Mouse (Mus musculus) CD8-positive naive resting alpha-beta T cell, adult 2 months (primary cell): ENCODE results near the gene Tprn.

ENCODE experiments used
- DNase-seq, 2 experiments: peaks; one replicate each; pipeline ENCODE4 v3.0.0; 2022; ENCODE audit warnings: low read depth in 2 of 2, low spot score in 2 of 2

Tprn gene

GRCm38 (mm10) chr2:25262291-25262767, at the start of gene Tprn:
Gene Tprn, plus strand, starts transcription at chr2:25262618.
- DNase-seq, result peak; percentile 88 to 89

DNA sequence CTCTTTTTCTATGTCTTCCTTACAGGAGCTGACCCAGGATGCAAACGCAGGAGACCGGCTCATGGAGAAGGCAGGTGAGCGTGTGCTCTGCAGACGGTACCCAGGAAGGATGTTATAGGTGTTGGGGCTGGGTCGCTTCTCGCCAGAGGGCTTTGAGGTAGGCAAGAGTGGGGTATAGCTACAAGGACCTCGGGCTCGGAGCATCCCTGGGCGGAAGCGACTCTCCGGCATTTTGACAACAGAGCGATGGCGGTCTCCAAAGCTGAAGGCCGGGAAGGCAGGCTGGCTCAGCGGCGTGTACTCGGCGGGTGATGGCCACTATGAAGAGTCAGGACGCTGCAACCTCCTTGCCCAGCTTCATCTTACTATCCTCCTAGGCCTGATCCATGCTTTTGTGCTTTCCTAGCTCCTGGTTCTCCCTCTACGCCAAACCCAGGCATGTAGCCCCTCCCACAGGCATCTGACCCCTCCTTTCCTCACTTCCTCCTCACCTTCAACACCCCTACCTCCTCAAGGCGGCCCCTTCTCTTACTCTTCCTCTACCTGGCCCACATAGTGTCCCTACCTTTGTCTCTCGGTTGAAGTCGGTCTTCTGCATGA, 49.1 kb upstream of the Tprn start:
- DNase-seq, result no peak

GRCm38 (mm10) chr2:25214444-25214843, 48.0 kb upstream of the Tprn start, which contains the start of gene Stpg3:
Gene Stpg3, minus strand, starts transcription at chr2:25214637.
- DNase-seq, result no peak

- no peak for DNase-seq
These were observed 44.8 kb upstream of the Tprn start for GRCm38 (mm10) chr2:25217666-25218065.

DNA sequence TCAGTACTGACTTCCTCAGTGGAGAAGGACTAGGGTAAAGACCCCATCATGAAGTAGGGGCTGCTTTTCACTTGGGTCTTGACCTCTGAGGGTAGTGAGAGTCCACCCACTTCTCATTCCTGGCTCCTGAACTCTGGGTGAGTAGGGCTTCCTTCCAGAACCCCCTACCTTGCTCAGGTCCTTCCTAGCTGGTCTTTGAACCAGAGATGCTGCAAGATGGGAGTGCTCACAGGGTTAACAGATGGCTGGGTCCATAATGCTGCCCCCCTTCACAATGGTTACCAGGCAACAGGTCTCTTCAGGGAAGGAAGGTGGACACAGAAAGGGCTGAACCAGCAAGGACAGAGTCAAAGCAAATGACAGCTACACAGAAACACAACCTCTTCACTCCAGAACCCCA, 44.0 kb upstream of the Tprn start, which contains the start of gene Fam166a:
Gene Fam166a (plus strand): TSS at position 301 of the 400 bp plus-strand sequence.
- DNase-seq, result no peak

- DNase-seq, result no peak
These were observed 41.1 kb upstream of the Tprn start for GRCm38 (mm10) chr2:25221331-25221772.

DNA sequence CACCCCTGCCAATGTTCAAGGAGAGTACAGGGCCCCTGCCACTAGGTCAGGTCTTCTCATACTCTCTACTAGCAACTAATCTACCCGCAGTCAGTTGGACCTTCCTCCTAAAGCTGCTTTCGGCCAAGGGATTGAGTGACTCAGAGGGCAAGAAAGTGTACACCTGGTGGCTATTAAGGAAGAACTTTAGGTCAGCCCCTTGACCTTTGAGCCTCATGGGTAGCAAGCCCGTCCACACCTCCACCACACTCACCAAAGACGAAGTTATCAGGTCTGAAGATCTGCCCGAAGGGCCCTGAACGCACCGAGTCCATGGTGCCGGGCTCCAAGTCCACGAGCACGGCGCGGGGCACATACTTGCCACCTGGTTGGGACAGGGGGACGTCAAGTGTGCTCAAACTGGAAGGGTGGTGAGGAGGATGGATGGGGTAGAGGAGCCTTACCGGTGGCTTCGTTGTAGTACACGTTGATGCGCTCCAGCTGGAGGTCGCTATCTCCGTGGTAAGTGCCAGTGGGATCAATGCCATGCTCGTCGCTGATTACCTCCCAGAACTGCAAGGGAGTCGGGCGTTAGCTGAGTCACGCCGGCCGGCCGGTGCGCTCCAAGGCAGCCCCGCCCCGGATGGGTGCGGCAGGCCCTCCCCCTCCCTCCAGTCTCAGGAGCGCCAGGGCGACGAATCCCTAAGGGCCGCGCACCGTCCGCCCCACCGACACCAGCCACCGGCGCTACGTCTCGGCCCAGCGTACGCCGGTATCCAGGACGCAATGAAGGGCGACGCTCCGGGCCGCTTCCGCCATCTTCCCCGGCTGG, 38.5 kb upstream of the Tprn start:
- DNase-seq, result peak in 1 of 2 experiments; percentile 59

GRCm38 (mm10) chr2:25224492-25224765, 38.0 kb upstream of the Tprn start, which contains the start of gene Tubb4b:
Gene Tubb4b, minus strand, starts transcription at chr2:25224702.
- no peak for DNase-seq

DNA sequence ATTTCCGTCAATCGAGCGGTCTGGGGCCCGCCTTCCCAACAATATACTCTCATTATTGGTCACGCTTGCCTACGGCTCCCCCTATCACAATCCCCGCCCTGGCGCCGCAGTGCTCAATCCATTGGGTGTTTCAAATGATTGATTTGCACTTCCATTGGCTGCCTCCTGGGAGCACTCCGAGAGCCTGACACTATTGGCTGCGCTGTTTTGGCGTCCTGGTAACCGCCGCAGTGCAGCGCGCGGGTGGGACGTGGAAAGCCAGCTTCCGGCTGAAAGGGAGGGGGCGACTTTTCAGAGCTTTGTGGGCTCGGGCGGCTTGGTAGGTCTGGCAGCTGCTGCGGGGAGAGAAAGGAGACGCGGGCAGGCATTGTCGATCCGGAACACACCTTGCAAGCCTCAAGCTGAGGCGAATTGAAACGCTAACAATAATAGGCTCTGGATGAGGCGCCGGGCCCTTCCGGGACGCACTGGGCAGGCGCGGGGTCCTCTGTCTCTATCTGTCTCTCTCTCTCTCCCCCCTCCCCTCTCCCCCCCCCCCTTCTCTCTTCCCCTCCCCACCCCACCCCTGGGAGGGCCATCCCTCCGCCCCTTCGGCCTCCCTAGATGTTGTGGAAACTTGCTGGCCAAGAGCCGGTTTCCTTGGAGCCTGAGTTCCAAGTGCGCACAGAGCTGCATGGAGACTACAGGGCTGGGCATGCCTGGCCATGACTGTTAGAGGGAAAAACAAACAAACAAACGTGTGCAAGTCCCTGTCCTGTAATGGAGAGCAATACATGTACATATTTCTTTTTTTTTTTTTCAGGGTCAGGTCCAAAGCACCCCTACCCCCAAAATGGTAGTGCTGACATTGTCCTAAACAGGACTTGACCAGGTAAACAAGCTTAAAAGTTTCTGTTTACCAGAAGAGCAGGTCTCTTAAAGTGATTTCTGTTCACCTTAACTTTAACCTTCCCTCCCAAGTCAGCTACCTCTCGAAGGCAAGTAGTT, 37.4 kb upstream of the Tprn start:
- DNase-seq, result peak; percentile 97 to 99

DNA sequence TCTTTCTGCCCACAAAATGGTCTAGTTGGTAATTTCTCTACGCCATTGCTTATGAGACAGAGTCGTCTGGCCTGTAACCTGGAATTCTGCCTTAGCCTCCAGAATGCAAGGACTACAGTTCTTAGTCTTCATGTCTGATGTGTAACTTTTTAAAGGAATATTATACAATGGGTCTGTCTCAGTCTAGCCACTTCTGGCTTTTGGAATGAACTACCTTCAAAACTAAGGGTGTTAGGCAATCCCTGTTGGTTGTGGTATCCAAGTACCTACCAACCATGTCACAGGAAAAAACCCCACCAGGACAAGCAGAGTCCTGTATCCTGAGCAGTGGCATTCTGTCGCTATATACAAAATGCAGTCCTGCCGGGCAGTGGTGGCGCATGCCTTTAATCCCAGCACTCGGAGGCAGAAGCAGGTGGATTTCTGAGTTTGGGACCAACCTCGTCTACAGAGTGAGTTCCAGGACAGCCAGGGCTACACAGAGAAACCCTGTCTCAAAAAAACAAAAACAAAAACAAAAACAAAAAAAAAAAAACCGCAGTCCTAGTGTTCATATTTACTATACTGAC, 36.5 kb upstream of the Tprn start:
- no peak for DNase-seq

DNA sequence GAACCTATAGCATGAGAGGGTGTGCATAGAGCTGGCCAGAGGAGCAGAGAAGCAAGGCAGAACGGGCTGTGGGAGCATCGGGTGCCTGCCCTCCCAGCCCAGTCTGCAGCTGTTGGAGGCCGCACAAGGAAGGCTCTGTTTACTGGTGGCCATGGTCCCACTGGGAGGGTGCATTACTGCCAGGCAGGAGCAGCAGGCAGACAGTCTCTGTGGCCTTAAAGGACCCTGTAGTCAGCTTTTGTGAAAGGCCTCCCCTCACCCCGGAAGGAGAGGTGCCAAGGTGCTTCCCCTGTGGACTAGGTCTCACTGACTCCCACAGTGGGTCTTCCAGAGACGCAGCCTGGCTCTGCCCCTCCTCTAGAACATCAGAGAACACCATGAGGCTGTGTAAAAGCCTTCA, 35.6 kb upstream of the Tprn start:
- DNase-seq, result no peak

- DNase-seq, result no peak
These were observed 35.0 kb upstream of the Tprn start for GRCm38 (mm10) chr2:25227406-25227805.

GRCm38 (mm10) chr2:25228431-25228889, 34.0 kb upstream of the Tprn start:
- peak; percentile 79 to 87 for DNase-seq

GRCm38 (mm10) chr2:25228995-25229530, 33.4 kb upstream of the Tprn start:
- DNase-seq, result no peak

- no peak for DNase-seq
These were observed 32.8 kb upstream of the Tprn start for GRCm38 (mm10) chr2:25229582-25229981.

DNA sequence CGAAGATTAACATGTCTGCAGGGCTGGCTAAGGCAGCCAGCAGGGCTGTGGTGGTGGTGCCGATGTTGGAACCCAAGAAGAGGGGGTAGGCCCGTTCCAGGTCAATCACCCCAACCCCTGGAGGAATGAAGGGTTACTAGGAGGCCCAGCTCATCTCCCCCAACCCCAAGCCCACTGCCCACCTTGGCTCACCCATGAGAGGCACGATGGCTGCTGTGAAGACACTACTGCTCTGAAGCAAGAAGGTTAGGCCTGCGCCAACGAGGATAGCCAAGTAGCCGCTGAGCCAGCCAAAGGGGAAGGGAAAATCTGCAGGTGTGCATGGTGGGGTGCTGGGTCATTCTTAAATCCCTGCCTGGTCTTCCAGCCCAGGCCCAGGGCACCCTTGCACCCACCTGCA, 31.8 kb upstream of the Tprn start:
- no peak for DNase-seq

DNA sequence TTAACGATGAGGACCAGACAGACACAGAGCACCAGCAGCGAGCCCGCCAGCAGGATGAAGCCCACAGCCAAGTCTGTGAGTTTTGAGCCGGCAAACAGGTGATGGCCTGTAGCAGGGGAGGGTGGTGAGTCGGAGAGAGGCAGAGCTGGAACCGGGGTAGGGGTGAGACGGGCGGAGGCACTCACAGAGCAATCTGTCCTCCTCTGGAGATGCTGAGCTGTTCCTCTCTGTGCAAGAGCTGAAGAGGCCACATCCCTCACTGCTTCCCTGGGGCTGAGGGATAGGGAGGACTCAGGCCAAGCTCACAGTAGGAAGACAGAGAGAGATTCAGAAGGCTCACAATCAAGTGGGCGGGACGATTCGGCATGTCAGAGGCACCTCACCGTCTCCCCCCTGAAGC, 31.4 kb upstream of the Tprn start:
- DNase-seq, result no peak

DNA sequence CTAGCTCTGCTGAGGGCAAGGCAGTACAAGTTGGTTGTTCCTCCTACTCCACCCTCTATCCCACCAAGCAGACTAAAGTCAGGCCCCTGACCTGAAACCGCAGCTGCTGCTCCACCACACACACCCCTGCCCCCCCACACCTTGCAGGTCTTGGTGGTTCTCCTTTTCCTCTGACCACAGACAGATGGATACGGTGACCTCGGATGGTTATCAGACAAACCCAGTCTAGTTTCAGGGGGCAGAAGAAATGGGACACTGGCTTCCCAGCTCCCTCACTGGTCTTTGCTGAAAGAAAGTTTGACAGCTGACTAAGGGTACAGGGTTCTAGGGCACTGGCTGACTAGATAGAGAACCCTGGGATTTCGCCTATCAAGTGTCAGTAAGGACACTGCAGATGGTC, 29.0 kb upstream of the Tprn start:
- no peak for DNase-seq

GRCm38 (mm10) chr2:25234050-25234449, 28.4 kb upstream of the Tprn start, which contains the start of gene Slc34a3:
Gene Slc34a3, minus strand, starts transcription at chr2:25234364.
- DNase-seq, result no peak

- DNase-seq, result no peak
These were observed 27.7 kb upstream of the Tprn start for GRCm38 (mm10) chr2:25234551-25235220.
